Mouse (Mus musculus) ZHBTc4 (cell line): ENCODE results near the gene Tmem156.
"Not testable (repeated sequence)": the region's sequence is repeated elsewhere in the genome, so short reads cannot be mapped to it uniquely, and the experiment has no call there.

Source experiments
- DNase-seq: peaks from one replicate; pipeline ENCODE4 v3.0.0-alpha.2; 2011; ENCODE audit warnings: low read depth, low spot score

Gene Tmem156

GRCm38 (mm10) chr5:65091921-65092320 lies at the start of gene Tmem156:
Gene Tmem156 (minus strand): TSS chr5:65092132.
- no peak for DNase-seq

- DNase-seq: no peak
Measured at GRCm38 (mm10) chr5:65141242-65141641, 49.3 kb upstream of the Tmem156 start.

- no peak for DNase-seq
Measured at GRCm38 (mm10) chr5:65137073-65137472, 45.1 kb upstream of the Tmem156 start.

GRCm38 (mm10) chr5:65136159-65136558 lies 44.2 kb upstream of the Tmem156 start:
- no peak for DNase-seq

- no peak for DNase-seq
Measured at GRCm38 (mm10) chr5:65131211-65131879, 39.4 kb upstream of the Tmem156 start.

GRCm38 (mm10) chr5:65130528-65131210 lies 38.7 kb upstream of the Tmem156 start:
- peak; percentile 51 for DNase-seq

GRCm38 (mm10) chr5:65128481-65128880 lies 36.5 kb upstream of the Tmem156 start:
- no peak for DNase-seq

- DNase-seq: no peak
Measured at GRCm38 (mm10) chr5:65126137-65126536, 34.2 kb upstream of the Tmem156 start.

- DNase-seq: no peak
Measured at GRCm38 (mm10) chr5:65122616-65123015, 30.7 kb upstream of the Tmem156 start.

- no peak for DNase-seq
Measured at GRCm38 (mm10) chr5:65119918-65120317, 28.0 kb upstream of the Tmem156 start.

- no peak for DNase-seq
Measured at GRCm38 (mm10) chr5:65119495-65119894, 27.6 kb upstream of the Tmem156 start.

- DNase-seq: no peak
Measured at GRCm38 (mm10) chr5:65116789-65117188, 24.9 kb upstream of the Tmem156 start.

- no peak for DNase-seq
Measured at GRCm38 (mm10) chr5:65113323-65113722, 21.4 kb upstream of the Tmem156 start.

- not testable (repeated sequence) for DNase-seq
Measured at GRCm38 (mm10) chr5:65112225-65112624, 20.3 kb upstream of the Tmem156 start.

GRCm38 (mm10) chr5:65107773-65108432 lies 16.0 kb upstream of the Tmem156 start:
- DNase-seq: peak; percentile 48

- peak; percentile 94 for DNase-seq
Measured at GRCm38 (mm10) chr5:65106876-65107772, 15.2 kb upstream of the Tmem156 start, which contains the start of gene Klhl5. Gene Klhl5 (plus strand): TSS chr5:65107539.

GRCm38 (mm10) chr5:65102641-65103042 lies 10.7 kb upstream of the Tmem156 start:
- no peak for DNase-seq

GRCm38 (mm10) chr5:65102026-65102640 lies 10.2 kb upstream of the Tmem156 start:
- peak; percentile 86 for DNase-seq

- no peak for DNase-seq
Measured at GRCm38 (mm10) chr5:65101621-65102020, 9.7 kb upstream of the Tmem156 start.

GRCm38 (mm10) chr5:65101209-65101608 lies 9.3 kb upstream of the Tmem156 start:
- DNase-seq: no peak

- DNase-seq: no peak
Measured at GRCm38 (mm10) chr5:65100002-65100401, 8.1 kb upstream of the Tmem156 start.
